Mouse (Mus musculus) spleen, postnatal 10 days (tissue): ENCODE measurements at regions not wholly inside any gene's neighbourhood (a gene's known extent, or its start where the extent isn't known, plus 50 kb on each side); places are given as distances from the start of the nearest gene placed in this dataset.

Experiments
- DNase-seq, 2 experiments: peaks; one replicate each; pipeline ENCODE4 v3.0.0; 2021 to 2022; ENCODE audit warnings: low spot score in 2 of 2

DNA sequence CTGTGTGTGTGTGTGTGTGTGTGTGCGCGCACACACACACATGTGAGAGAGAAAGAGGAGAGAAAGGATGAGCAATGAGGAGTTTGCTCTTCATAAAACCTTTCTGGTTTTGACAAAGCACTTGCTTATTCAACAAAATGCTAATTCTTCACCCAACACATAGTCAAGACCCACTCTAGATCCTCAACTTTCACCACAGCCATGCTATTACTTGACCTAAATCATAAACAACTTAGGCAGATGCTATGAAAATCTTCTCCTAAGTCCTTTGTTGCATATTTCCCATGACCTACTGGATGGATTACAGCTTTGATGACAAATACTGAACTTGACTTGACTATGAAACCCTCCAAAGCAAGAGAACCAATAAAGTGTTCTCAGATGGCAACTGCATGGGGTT lies 196.3 kb upstream of the Ank start:
- no peak for DNase-seq

DNA sequence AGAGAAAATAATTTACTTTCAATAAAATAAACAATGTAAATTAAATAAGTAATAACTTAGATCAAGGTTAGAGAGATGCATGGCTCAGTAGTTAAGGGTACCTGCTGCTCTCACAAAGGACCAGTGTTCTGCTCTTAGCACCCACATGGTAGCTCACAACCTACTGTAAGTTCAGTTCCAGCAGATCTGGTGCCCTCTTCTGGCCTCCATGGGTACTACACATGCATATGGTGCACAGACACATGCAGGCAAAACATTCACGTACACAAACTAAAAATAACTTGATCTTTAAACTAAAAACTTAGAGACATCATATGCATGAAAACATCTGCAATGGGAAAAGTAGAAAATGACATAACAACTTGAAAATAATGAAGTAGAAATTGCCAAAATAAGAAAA lies 184.2 kb upstream of the Ank start:
- peak in 1 of 2 experiments; percentile 21 for DNase-seq

DNA sequence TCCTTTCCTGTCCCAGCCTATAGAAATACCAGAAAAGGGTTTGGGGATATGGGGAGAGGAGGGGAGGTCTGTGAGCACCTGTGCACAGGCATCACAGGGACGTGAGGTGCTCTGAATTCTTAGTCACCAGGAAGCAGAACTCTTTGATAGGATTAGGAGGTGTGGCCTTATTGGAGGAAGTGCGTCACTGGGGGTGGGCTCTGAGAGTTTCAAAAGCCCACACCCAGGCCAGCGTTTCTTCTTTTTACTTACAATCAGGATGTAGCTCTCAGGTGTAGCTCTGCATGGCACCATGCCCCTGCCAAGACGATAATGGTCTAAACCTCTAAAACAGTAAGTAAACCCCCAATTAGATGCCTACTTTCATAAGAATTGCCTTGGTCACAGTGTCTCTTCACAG lies 162.6 kb upstream of the Ank start:
- no peak for DNase-seq

DNA sequence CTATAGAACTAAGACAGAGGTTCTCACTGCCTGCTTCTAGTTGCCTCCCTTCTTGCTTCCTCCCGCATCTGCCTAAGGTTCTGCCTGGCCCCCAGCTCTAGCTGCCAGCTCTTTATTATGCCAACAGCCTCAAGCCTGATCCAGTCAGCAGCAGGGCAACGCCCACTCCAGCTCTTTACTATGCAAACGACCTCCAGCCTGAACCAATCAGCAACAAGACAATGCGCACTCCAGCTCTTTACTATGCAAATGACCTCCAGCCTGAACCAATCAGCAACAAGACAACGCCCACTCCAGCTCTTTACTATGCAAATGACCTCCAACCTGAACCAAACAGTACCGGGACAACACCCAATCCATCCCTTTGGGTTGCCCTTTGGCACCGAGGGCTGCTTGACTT lies 162.2 kb upstream of the Ank start:
- DNase-seq, result no peak

DNA sequence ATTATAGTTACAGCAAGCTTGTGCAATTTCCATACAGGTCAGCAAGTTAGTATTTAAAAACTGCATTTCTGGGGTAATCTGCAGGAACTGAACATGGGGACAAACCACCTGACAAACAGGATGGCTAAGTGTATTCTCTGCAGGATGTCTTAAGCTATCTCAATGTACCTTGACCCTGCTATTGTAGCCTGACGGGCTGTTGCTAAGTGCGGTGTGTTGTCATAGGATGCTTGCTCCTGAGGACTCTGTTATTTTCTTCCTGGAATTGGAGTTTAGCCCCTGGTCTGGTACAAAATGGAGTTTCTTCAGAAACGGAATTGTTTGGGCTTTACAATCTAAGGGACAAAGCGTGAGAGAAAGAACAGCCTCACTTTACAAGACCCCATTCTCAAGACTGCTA lies 161.4 kb upstream of the Ank start:
- no peak for DNase-seq

DNA sequence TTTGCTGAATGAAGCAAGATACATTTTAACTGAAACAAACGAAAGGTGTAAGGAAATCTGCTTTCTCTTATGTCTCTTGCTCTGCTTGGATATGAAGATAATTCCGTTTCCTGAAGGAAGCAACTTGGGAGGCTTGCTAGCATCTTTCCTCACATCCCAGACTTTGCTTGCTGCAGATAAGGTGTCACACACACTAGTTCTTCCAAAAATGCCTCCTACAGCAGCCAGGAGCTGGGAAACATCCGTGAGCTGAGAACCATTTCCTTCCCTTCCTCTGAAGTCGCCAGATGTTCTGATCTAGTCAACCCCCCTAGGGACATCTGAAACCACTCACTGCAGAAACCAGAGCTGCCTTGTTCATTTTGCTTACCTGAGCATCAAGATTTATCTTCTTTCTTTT lies 157.8 kb upstream of the Ank start:
- DNase-seq, result no peak

DNA sequence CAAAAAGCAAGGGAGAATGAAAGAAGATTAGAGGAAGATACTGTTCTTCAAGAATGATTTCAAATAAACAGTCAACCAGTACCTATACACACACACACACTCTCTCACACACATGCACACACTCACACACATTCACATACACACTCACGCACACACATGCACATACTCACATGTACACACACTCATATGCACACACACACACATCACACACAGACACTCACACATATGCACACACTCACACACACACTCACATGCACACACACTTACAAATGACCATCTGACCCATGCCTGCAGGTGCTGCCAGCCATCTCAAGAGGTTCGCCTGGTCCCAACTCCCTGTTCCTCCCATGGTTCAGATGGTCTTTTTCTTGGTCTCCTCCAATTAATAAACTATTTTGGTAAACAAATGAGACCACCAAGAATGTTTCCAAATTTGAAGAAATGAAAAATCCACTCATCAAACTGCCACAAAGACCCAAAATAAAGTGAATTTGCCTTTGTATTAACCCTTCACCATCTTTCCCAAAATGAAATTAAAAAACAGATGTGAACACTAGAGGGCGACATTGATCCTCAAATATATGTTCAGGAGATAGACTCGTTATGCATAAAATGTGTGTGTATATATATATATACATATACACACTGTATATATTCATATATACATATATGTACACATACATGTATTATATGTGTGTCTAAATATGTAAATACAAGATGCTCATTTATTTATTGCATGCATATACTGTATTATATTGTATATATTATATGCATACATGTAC lies 150.3 kb upstream of the Ank start:
- DNase-seq, result no peak

DNA sequence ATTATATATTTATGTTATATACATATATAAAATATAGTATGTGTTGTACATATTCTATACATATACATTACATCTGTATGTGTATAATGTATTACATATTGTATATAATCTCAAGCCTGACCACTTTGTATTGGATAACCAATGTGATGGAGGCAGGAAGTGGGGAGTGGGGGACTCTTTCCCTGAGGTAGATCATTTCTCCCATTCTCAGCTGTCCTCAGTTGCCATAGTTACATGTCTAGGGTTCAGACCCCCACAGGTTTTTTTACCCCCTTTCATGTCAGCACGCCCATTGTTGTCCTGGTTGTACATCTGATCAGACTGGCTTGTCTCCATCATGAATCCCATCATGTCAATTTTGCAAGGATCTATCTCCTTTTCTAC lies 149.7 kb upstream of the Ank start:
- DNase-seq, result no peak

DNA sequence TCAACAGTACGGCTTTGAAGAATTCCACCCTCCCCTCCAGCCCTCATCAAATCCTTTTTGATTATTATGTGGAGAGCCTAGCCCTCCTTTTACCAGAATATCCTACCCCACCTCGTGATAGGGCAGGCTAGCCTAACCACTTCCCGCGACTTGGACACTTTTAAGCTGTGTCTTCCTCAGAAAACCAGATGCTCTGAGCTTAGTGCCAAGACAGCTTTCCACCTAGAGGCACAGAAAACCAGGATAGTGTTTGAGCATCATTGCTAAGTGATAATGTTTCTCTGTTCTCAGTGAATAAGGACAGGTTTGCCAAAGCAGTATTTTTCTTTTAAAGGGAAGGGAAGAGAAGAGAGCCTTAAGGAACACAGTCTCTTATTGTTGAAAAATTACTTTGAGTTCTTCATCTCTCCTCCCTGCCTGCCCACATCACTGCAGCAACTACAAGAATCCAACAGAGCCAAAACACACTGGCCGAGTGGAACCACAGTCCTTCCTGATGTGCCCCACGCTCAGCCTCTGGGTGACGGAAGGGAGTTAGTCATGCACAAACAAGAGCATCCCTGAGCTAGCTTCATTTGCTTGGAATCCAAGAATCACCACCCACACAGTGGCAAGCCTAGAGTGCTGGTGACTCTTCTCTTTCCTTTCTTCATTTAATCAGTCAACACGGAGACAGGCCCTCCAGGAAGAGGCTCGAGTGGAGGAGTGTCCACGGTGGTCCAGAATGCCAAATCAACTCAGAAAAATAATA lies 144.4 kb upstream of the Ank start:
- no peak for DNase-seq

DNA sequence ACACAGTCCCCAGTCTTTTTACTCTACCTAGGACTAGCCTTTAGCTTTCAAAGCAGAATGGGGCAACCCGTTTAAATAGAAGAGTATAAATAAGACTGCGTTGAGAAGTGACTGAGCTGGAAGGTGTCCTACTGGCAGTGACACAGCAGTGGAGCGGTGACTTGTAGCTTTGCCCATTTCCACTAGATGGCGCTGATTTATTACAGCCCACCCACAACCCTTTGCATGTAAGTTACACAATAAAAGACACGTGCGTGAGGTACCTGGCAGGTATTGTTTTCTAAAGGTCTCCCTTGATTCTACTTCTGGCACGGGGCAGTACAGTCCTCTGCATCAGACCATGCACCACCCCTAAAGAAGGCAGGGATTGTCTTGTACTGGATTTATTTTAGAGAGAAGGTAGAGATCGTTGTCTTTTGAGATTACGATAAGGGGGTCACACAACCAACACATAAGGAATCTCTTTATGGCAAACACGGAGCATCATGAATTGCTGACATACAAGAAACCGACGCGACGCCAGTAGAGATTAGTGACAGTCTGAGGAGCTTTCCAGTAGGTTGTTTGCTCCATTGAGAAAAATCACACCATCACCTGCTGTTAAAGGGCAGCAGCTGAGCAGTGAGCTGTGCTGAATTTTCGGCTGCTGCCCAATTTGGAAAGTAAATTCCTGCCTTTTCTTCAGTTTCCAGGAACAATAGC lies 140.5 kb upstream of the Ank start:
- DNase-seq, result peak; percentile 19 to 65

DNA sequence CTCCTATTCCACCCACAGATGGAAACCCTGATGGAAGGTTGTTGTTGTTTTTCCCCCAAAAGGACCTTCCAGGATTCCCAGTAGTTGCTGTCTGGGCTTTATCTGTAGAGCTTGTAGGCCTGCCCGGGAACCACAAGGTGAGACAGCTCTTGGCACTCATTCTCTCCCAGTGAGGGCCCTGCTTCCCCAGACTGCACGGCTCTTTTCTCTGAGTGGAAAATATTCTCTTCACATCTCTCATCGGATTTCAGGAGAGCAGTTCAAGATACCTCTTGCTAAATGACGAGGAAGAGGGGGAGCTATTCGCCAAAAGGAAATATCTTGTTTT lies 140.0 kb upstream of the Ank start:
- no peak for DNase-seq

DNA sequence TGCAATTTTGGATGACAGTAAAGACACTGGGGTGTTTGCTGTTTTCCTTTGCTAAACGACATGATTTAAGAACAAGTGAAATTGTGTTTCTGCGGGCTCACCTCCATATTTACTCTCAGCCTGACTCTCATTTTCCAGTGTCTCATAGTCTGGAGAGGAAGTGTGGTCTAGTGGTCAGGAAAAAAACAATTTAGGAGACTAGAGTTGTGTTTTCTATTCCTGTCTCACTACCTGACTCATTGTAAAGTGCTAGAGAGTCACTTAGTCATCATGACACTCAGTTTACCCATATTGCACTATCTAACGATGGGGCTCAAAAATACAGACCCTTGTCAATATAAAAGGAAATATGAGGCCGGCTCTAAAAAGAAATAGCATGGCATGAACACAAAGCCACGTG lies 138.7 kb upstream of the Ank start:
- no peak for DNase-seq

DNA sequence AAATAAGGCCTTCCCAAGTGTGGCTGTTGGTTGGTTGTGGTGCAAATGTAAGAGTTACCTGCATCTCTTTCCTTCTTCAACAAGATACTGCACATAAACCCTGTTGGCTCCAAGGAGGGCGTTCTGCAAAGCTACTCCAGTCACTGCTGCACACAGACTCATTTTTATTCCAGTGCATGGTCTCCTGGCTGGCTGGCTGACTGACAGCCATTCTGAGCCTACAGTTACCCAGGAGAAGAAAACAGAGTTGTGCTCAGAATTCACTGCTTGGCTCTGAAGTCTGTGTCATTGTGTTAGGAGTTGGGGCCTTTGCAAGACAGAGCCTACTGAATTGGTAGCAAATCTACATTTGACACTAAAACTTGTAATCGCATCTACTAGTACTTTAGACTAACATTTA lies 138.0 kb upstream of the Ank start:
- DNase-seq, result no peak

DNA sequence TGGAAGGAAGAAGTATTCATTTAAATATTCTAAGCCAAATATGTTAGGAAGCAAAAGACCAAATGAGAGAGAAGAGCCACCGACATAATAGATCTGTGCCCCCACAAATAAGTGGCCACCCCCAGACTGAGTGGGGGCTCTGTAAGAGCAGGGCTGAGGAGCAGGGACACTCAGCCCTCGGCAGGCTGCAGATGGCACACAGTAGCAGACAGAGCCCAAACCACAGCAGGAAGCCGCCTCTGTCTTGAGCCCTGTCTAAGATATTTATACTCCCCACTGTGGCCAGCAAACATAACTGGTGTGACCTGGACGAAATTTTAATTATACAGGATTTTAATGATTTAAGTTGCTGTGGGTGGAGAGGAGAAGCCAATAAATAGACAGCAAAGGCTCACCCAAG lies 126.4 kb upstream of the Ank start:
- no peak for DNase-seq

DNA sequence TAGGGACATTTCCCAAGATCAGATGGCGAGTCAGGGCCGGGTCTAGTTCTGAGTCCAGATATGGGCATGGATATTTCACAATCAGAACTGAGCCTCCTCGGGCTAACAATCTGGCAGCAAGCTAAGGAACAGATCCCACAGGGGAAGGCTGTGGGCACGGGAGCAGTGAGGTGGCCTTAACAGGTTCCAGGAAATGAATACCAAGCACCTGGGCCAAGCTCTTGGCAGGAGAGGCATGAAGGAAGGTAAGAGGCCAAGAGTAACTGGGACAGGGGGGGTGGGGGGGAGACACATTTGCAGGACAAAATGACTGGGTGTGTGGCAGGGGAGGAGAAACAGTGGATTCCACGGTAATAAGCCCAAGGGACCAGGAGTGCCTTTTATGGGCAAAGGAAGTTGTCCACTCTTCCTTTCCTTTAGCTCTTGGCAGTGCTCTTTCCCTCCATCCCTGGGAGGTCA lies 124.9 kb upstream of the Ank start:
- DNase-seq, result no peak

DNA sequence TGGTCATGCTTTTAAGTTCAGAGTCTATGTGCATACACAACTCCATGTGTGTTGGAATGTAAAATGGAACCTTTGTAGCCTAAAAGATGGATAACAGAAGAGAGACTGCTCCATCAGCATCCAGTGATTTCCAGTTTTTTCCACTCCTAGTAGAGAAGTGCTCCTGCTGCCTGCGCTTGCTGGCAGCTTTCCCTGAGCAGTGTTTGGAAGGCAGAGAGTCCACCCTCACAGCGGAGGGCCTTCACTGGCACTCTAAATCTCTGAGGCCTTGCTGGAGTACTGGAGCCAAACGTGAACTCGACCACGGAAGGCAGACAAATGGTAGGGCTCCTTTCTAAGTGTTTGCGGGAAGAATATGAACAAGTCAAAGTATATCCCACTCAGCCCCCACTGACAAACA lies 108.0 kb upstream of the Ank start:
- DNase-seq, result no peak

DNA sequence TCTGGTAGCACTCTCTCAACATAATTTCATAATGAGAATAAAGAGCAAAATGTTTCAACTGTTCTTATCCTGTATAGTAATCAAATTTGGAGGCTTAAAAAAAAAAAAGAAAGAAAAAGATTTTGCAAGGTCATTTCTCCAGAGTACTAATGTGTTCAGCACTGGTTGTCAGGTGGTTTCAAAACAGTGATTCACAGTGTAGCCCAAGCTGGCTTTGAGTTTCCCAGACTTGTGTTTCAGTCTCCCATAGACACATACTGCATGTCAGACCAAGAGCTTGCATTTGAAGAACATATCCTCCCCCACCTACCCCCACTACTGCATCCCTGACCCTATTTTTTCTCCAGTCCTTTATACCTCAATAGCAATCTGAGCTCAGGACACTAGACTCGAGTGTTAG lies 107.2 kb upstream of the Ank start:
- no peak for DNase-seq

DNA sequence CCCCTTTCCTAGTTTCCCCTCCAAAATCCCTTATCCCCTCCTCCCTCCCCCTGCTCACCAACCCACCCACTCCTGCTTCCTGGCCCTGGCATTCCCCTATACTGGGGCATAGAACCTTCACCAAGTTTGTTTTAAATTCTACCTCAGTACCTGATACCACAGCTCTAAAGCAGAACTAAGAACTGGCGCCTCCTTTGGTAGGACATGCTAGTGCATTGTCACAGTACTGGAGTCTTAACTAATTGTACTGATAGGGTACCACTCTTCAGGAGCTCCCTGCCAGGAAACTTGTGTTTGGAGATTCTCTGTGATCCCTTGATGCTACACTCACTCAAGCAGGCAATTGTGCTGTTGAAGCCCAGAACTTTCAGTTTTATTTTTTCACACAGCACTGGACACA lies 92.0 kb upstream of the Ank start:
- peak in 1 of 2 experiments; percentile 21 for DNase-seq

DNA sequence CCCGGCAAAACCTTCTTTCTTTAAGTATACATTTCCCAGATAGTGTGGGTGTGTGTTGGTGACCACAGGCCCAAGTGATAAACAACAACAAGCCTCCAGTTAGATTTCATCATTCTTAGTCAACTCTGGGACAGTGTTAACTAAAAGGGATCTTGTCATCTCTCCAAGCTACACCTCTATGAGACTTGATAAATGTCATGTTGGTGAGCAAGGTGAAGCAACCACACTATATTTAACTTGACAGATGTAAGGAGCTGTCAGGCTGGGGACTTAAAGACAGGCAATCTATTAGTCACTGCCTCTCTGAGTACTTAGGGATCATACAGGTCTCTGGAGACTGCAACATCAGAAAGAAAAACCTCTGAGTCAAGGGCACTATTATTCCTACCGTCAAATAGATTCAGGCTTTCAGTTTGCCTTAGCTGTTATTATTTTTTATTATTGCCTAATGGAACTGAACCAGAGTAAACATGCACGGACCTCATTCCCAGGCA lies 87.8 kb upstream of the Ank start:
- no peak for DNase-seq

DNA sequence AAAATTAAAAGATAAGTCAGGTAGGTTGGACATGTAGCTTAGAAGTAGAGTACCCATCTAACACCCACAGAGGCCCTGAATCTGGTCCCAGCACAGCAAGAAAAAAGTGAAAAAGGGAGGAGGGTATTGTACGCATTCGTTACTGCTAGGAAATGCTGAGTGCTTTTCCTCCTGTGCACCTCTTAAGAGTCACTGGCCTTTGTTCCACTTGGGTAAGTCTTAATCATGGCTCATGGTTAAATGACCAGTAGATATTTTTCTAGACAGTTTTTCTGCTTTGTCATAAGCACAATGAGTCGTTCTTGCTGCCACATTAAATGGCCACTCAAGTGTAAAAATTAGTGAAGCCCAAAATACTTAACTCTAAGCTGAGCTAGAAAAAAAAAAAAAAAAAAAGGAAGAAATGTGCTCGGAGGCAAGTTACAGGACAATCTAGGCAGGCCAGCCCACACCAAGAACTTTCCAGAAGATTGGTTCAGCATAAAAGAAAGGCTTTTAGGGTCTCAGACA lies 86.0 kb upstream of the Ank start:
- no peak for DNase-seq

DNA sequence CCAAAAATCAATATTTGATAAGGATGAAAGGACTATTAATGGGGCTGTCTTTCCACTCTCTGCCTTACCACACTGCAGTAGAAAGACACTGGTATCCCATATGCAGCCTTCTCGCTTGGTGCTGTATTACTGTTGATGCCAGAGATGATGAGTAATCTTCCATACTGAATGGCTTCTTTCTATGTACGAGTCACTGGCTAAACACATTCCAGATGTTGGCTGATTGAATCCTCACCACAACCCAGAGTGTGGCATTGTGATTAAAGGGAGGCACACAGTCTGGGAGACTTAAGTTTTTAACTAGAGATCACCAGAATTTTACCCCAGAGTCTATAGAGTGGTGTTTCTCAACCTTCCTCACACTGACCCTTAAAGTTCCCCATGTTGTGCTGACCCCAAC lies 84.9 kb upstream of the Ank start:
- DNase-seq, result no peak

DNA sequence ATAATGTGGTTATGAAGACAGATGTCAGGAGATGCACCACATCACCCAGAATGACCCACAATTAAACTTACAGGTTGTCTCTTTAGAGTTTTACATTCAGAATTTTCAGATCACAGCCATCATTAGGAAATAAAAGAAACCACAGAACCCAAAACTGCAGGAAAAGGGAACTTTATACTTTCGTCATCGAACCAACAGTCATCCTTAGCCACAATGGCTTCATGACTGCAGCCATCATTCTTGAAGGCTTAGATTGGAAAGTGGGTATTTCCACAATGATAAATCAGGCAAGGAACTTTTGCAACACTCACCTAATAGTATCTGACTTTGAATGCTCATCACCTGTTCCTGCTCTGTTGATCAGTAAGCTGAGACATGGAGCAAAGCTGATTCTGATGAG lies 75.9 kb upstream of the Ank start:
- DNase-seq, result no peak

DNA sequence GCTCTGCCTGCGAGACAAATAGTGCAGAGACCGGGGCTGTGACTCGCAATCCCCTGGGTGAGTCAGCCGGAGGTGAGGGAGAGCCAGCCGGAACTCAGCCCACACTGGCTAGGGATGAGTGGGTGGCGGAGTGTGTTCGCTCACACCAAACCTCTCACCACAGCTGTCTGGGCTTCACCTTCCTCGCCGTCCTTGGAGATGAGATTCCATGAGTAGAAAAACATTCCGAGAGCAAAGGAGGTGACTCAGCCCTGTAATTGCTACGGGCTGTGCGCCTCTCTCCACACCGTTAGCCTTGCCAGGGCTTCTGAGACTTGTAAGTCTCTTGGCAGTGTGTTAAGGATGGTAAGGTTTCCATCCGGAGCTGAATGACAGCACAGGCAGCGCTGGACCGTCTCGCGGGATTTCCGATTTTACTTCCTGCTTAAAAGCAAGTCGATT lies 60.7 kb upstream of the Ank start:
- DNase-seq, result no peak
